In the genomic region with DNA sequence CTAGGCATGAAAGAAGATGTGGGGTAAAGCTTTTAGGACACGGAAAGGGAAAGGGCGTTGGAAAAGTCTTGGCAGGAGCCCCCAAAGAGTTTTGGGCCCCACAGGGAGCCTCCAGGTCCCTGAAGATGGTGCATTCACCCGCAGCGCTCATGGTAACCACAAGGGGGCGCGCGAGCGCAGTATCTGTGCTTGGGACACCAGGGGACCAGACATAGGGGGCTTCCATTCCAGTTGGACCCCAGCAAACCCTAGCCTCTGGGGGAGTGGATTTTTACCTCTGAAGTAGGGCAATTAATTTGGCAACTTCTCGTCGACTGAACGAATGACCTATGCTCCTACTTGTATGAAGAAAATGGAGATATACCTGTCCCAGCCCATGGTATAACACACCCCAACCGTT, we compare ENCODE assay signal across 9 mouse cellular contexts.
DNase-seq lines count a peak whose midpoint lies in the region; ATAC-seq and TF ChIP-seq lines count a peak whose summit lies in the region.
"Had no signal": no experiment of that assay in that cellular context is flagged by ENCODE, and none has a peak within 500 bp of the region (broad histone marks: within the 10 kb centered on the region; RNA-seq: fewer than 3 reads in every experiment).

No protein-coding gene starts in this region.

- no peak overlapping the region for H3K4me2 ChIP-seq in lung, postnatal 0 days (replicated peaks; ENCODE audit: low read depth, low read length)
- H3K4me2 ChIP-seq: heart, embryonic 15.5 days had no signal

- peak; percentile 84 for ATAC-seq in common myeloid progenitor, adult 5-6 weeks (replicated peaks; ENCODE audit: low read depth, poor library complexity, severe bottlenecking)
- no peak for ATAC-seq in lung, postnatal 0 days

- H3K4me3 ChIP-seq in lung, postnatal 0 days (ENCODE audit: low read depth, low read length) = no peak overlapping the region
- H3K4me3 ChIP-seq: heart, embryonic 15.5 days had no signal

- peak; percentile 83 for TF ChIP-seq CTCF in lung, postnatal 0 days (IDR thresholded peaks at IDR 0.05)

- no peaks in the 10 kb centered on the region for H3K9me3 ChIP-seq in lung, postnatal 0 days (ENCODE audit: low read length)
- H3K9me3 ChIP-seq: heart, embryonic 15.5 days had no signal

- no peak for TF ChIP-seq EP300 in lung, postnatal 0 days (IDR thresholded peaks at IDR 0.05)

- peak; percentile 55 to 61 for DNase-seq in CD8-positive naive resting alpha-beta T cell, adult 2 months (ENCODE audit: low read depth in 2 of 2, low spot score in 2 of 2)
- peak; percentile 71 to 92 for DNase-seq in adrenal gland, adult (ENCODE audit: inconsistent age in 2 of 2, low spot score in 1 of 2)
- DNase-seq in gastrocnemius, postnatal 36 days = peak; percentile 54 to 61
- DNase-seq in layer of hippocampus, adult 11-12 months (ENCODE audit: low spot score) = peak; percentile 82
- DNase-seq in lung, postnatal 0 days (ENCODE audit: low spot score) = peak; percentile 41
- DNase-seq in right cerebral cortex, postnatal 14 days = peak; percentile 74
- DNase-seq in urinary bladder, postnatal 25 days (ENCODE audit: low spot score) = peak; percentile 68

- WGBS in lung, postnatal 0 days = 19% methylated on average over 12 of the region's 12 CpGs

- H3K27ac ChIP-seq in lung, postnatal 0 days (ENCODE audit: low read length) = no peak overlapping the region
- H3K27ac ChIP-seq: heart, embryonic 15.5 days had no signal

- no peaks in the 10 kb centered on the region for H3K4me1 ChIP-seq in lung, postnatal 0 days (ENCODE audit: insufficient read depth, low read depth, low read length)
- H3K4me1 ChIP-seq: heart, embryonic 15.5 days had no signal

- no peak overlapping the region for H3K9ac ChIP-seq in lung, postnatal 0 days (replicated peaks; ENCODE audit: low read depth)
- H3K9ac ChIP-seq: heart, embryonic 15.5 days had no signal

- no peaks in the 10 kb centered on the region for H3K36me3 ChIP-seq in lung, postnatal 0 days (ENCODE audit: insufficient read depth, low read length)
- H3K36me3 ChIP-seq: heart, embryonic 15.5 days had no signal

- intact Hi-C loops in gastrocnemius, postnatal 36 days (cut with DNase I) = loop anchor here (2.0 to 10.0 kb wide), 2 partner anchors 76 to 196 kb away; no protein-coding TSS in a partner anchor

- no peaks in the 10 kb centered on the region for H3K27me3 ChIP-seq in lung, postnatal 0 days (replicated peaks; ENCODE audit: insufficient read depth, low read length)
- H3K27me3 ChIP-seq: heart, embryonic 15.5 days had no signal
